Mouse (Mus musculus) thymus, adult 18-20 months (tissue): ENCODE data around the gene a.

Experiments
- DNase-seq, 2 experiments: peaks; one replicate each; pipeline ENCODE4 v3.0.0; 2022; ENCODE audit warnings: mixed read lengths in 2 of 2

Gene a

DNA sequence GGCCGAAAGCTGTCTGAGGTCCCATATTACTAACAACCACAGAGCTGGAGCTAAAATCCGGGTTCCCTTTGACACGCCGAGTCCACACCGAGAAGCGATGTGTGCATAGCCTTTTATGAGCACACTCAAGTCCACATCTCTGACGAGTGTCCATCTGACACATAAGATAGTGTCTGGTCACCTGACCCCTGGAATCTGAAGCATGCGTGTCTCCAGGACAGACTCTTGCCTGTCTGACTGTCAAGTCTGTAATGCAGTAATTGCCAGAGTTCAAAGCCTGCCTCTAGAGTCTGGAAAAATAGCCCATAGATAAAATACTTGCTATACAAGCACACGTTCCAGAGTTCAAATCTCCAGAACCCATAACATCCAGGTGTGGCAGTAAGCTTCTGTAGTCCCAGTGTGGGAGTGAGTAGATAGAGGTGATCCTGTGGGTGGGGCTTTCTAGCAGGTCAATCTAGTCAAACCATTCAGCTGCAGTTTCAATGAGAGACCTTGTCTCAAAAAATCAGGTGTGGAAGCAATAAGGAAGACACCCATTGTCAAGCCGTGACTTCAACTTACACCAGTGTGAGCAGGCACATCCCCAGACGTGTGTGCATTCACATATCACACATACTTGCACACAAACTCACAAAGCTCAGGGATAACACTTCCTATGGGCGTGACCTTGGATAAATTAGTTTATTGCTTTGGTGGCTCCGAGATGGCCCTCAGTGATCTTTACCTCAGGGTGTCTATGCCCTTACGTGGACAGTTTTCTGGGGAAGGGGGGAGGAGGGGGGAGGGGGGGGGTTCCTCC lies 309.0 kb downstream of the a start:
- DNase-seq = no peak
